Mouse (Mus musculus) kidney, adult 2 months (tissue): Measurements from ENCODE around the gene Ankrd12. TPM values are rescaled to one million over a fixed set of nuclear protein-coding genes. Genes with fewer than 3 reads are reported as not detected.

Experiments
- DNase-seq: peaks from one replicate; pipeline ENCODE4 v3.0.0; 2021
- H3K27ac ChIP-seq: fragments of 200-500 bp; 2 replicates; pipeline ENCODE4 v1.5.1; 2012; ENCODE audit warnings: low read depth, low read length, control low read depth, inconsistent platforms; ENCODE audit not compliant: insufficient read depth
- H3K27me3 ChIP-seq: fragments of 200-500 bp; replicated peaks from 2 replicates; pipeline ENCODE4 v1.6.1; 2012; ENCODE audit warnings: mild to moderate bottlenecking, moderate library complexity, low read length, inconsistent platforms; ENCODE audit not compliant: control insufficient read depth, insufficient read depth
- H3K36me3 ChIP-seq: fragments of 200-500 bp; 2 replicates; pipeline ENCODE4 v1.6.1; 2012; ENCODE audit warnings: mild to moderate bottlenecking, moderate library complexity, low read length, inconsistent platforms; ENCODE audit not compliant: control insufficient read depth, insufficient read depth
- H3K4me1 ChIP-seq: fragments of 200-500 bp; 2 replicates; pipeline ENCODE4 v1.6.1; 2011; ENCODE audit warnings: low read length; ENCODE audit not compliant: control insufficient read depth, insufficient read depth
- H3K4me3 ChIP-seq: fragments of 200-500 bp; 2 replicates; pipeline ENCODE4 v1.5.1; 2011; ENCODE audit warnings: mild to moderate bottlenecking, low read depth, low read length, control low read depth; ENCODE audit not compliant: insufficient read depth
- CTCF ChIP-seq: fragments of 200-500 bp; conservative IDR thresholded peaks from 2 replicates; pipeline ENCODE4 v1.5.1; 2011; ENCODE audit warnings: low read depth, mild to moderate bottlenecking, control low read depth, low read length, moderate library complexity, mixed read lengths; ENCODE audit not compliant: insufficient read depth, insufficient read length
- POLR2A ChIP-seq: fragments of 200-500 bp; IDR thresholded peaks from one replicate; pipeline ENCODE4 v1.6.1; 2011; ENCODE audit warnings: low read depth, low read length, control low read depth
- WGBS: fragments of 180-500 bp; shearing (Covaris S2); methylation state at CpG from one replicate; pipeline ENCODE4 v1.1.7; 2018; 5-methylcytosine and 5-hydroxymethylcytosine counted together
- polyA plus RNA-seq: library from polyadenylated mRNA; depleted of rRNA; stranded (reverse); fragments of >200 nt; gene quantifications from 2 replicates; pipeline ENCODE4 v1.2.3, GENCODE M21; 2012

Gene Ankrd12
- polyA plus RNA-seq, 1 experiment: 3.6 TPM

- H3K36me3 ChIP-seq: no peaks in the 10 kb centered on the region
- H3K4me1 ChIP-seq: no peaks in the 10 kb centered on the region
- H3K4me3 ChIP-seq: no peak overlapping the region
- WGBS: 82% methylated on average over 11 of the region's 11 CpGs
- no peaks in the 10 kb centered on the region for H3K27me3 ChIP-seq
- TF ChIP-seq POLR2A (no peak), CTCF (no peak)
- no peak overlapping the region for H3K27ac ChIP-seq
- no peak for DNase-seq
These were observed 109.1 kb downstream of the Ankrd12 start for GRCm38 (mm10) chr17:65967751-65968150.

GRCm38 (mm10) chr17:65962263-65962662 is 114.6 kb downstream of the Ankrd12 start:
- 95% methylated on average over 2 of the region's 2 CpGs for WGBS
- Histone ChIP-seq H3K4me3 (no peak overlapping the region), H3K27ac (no peak overlapping the region), H3K36me3 (no peaks in the 10 kb centered on the region), H3K4me1 (no peaks in the 10 kb centered on the region), H3K27me3 (no peaks in the 10 kb centered on the region)
- DNase-seq: no peak
- TF ChIP-seq POLR2A: no peak
- TF ChIP-seq CTCF: no peak

- TF ChIP-seq CTCF (no peak), POLR2A (no peak)
- Histone ChIP-seq H3K36me3 (no peaks in the 10 kb centered on the region), H3K27me3 (no peaks in the 10 kb centered on the region), H3K27ac (no peak overlapping the region), H3K4me3 (no peak overlapping the region), H3K4me1 (no peaks in the 10 kb centered on the region)
- DNase-seq: no peak
- 77% methylated on average over 2 of the region's 2 CpGs for WGBS
These were observed 115.2 kb downstream of the Ankrd12 start for GRCm38 (mm10) chr17:65961606-65962136.

- Histone ChIP-seq H3K4me1 (no peaks in the 10 kb centered on the region), H3K4me3 (no peak overlapping the region), H3K27me3 (no peaks in the 10 kb centered on the region), H3K27ac (no peak overlapping the region), H3K36me3 (no peaks in the 10 kb centered on the region)
- 38% methylated on average over 3 of the region's 3 CpGs for WGBS
- DNase-seq: no peak
- TF ChIP-seq POLR2A (no peak), CTCF (no peak)
These were observed 117.9 kb downstream of the Ankrd12 start for GRCm38 (mm10) chr17:65959011-65959410.

GRCm38 (mm10) chr17:65958366-65958765 is 118.5 kb downstream of the Ankrd12 start:
- DNase-seq: no peak
- TF ChIP-seq CTCF (no peak), POLR2A (no peak)
- no peak overlapping the region for H3K27ac ChIP-seq
- H3K4me3 ChIP-seq: no peak overlapping the region
- WGBS: 50% methylated on average over 1 of the region's 1 CpGs
- H3K4me1 ChIP-seq: no peaks in the 10 kb centered on the region
- no peaks in the 10 kb centered on the region for H3K27me3 ChIP-seq
- no peaks in the 10 kb centered on the region for H3K36me3 ChIP-seq

- 69% methylated on average over 8 of the region's 8 CpGs for WGBS
- H3K27me3 ChIP-seq: no peaks in the 10 kb centered on the region
- no peak overlapping the region for H3K4me3 ChIP-seq
- DNase-seq: no peak
- no peak overlapping the region for H3K27ac ChIP-seq
- no peaks in the 10 kb centered on the region for H3K36me3 ChIP-seq
- TF ChIP-seq POLR2A (no peak), CTCF (no peak)
- no peaks in the 10 kb centered on the region for H3K4me1 ChIP-seq
These were observed 119.0 kb downstream of the Ankrd12 start for GRCm38 (mm10) chr17:65957782-65958325.

- TF ChIP-seq POLR2A (no peak), CTCF (no peak)
- Histone ChIP-seq H3K27ac (0 out of 2 replicates have a peak overlapping the region, but pooled peaks have one; percentile 42), H3K4me3 (no peak overlapping the region), H3K36me3 (no peaks in the 10 kb centered on the region), H3K4me1 (no peaks in the 10 kb centered on the region), H3K27me3 (no peaks in the 10 kb centered on the region)
- 55% methylated on average over 14 of the region's 14 CpGs for WGBS
- DNase-seq: peak; percentile 60
These were observed 119.7 kb downstream of the Ankrd12 start for GRCm38 (mm10) chr17:65956993-65957781.
